In genomic region chr2:70278425-70279277, GRCm38 (mm10) we compare ENCODE assay signal across 9 mouse cellular contexts.
DNase-seq lines count a peak whose midpoint lies in the region; ATAC-seq and TF ChIP-seq lines count a peak whose summit lies in the region.
"Had no signal": no experiment of that assay in that cellular context is flagged by ENCODE, and none has a peak within 500 bp of the region (broad histone marks: within the 10 kb centered on the region; RNA-seq: fewer than 3 reads in every experiment).

No protein-coding gene starts in this region.

- 24% methylated on average over 13 of the region's 13 CpGs for WGBS in intestine, postnatal 0 days
- WGBS in intestine, embryonic 15.5 days = 23% methylated on average over 13 of the region's 13 CpGs

- H3K9me3 ChIP-seq in intestine, postnatal 0 days (ENCODE audit: control insufficient read depth) = no peaks in the 10 kb centered on the region
- no peaks in the 10 kb centered on the region for H3K9me3 ChIP-seq in intestine, embryonic 15.5 days
- H3K9me3 ChIP-seq: hindbrain, embryonic 15.5 days had no signal

- DNase-seq in NIH3T3 (ENCODE audit: low read depth) = peak; percentile 11
- DNase-seq in brain, embryonic 14.5 days (ENCODE audit: low read depth) = peak; percentile 58
- DNase-seq in kidney, postnatal 36 days = peak; percentile 42 to 74
- no peak for DNase-seq in yolk sac, embryonic 10.5 days (ENCODE audit: low spot score)
- no peak for DNase-seq in frontal cortex, postnatal 14 days (ENCODE audit: low spot score in 2 of 2)
- no peak for DNase-seq in left cerebral cortex, postnatal 25 days (ENCODE audit: low spot score in 2 of 2)

- H3K4me2 ChIP-seq in intestine, postnatal 0 days (replicated peaks; ENCODE audit: low read depth) = no peak overlapping the region
- no peak overlapping the region for H3K4me2 ChIP-seq in intestine, embryonic 15.5 days (replicated peaks)
- H3K4me2 ChIP-seq: hindbrain, embryonic 15.5 days had no signal

- H3K27me3 ChIP-seq in intestine, postnatal 0 days (replicated peaks; ENCODE audit: control insufficient read depth, insufficient read depth, low read length) = no peaks in the 10 kb centered on the region; the same call in 1 of the 2 replicates
- no peaks in the 10 kb centered on the region for H3K27me3 ChIP-seq in intestine, embryonic 15.5 days (replicated peaks)
- H3K27me3 ChIP-seq: hindbrain, embryonic 15.5 days had no signal

- H3K4me3 ChIP-seq in intestine, postnatal 0 days (ENCODE audit: low read depth, low read length) = no peak overlapping the region
- H3K4me3 ChIP-seq in intestine, embryonic 15.5 days (replicated peaks) = no peak overlapping the region
- H3K4me3 ChIP-seq: hindbrain, embryonic 15.5 days had no signal

- H3K27ac ChIP-seq in intestine, postnatal 0 days (ENCODE audit: low read depth, low read length) = no peak overlapping the region
- no peak overlapping the region for H3K27ac ChIP-seq in intestine, embryonic 15.5 days
- H3K27ac ChIP-seq: hindbrain, embryonic 15.5 days had no signal

- ATAC-seq in intestine, postnatal 0 days = no peak
- ATAC-seq in intestine, embryonic 15.5 days = no peak

- no peaks in the 10 kb centered on the region for H3K4me1 ChIP-seq in intestine, postnatal 0 days (replicated peaks; ENCODE audit: control insufficient read depth, insufficient read depth, low read length)
- H3K4me1 ChIP-seq in intestine, embryonic 15.5 days (replicated peaks) = no peaks in the 10 kb centered on the region
- H3K4me1 ChIP-seq: hindbrain, embryonic 15.5 days had no signal

- TF ChIP-seq POLR2A in brain, embryonic 14.5 days (IDR thresholded peaks at IDR 0.05; ENCODE audit: borderline replicate concordance, extremely low read depth, insufficient read depth, insufficient read length, poor library complexity, severe bottlenecking) = no peak

- intact Hi-C loops in left cerebral cortex, postnatal 25 days (cut with DNase I) = no loop called here

- no peak overlapping the region for H3K9ac ChIP-seq in intestine, postnatal 0 days (ENCODE audit: low read depth, low read length)
- no peak overlapping the region for H3K9ac ChIP-seq in intestine, embryonic 15.5 days
- H3K9ac ChIP-seq: hindbrain, embryonic 15.5 days had no signal

- no peaks in the 10 kb centered on the region for H3K36me3 ChIP-seq in intestine, postnatal 0 days (ENCODE audit: control insufficient read depth, insufficient read depth)
- H3K36me3 ChIP-seq in intestine, embryonic 15.5 days = no peaks in the 10 kb centered on the region
- H3K36me3 ChIP-seq: hindbrain, embryonic 15.5 days had no signal

- peak; percentile 67 for TF ChIP-seq CTCF in intestine, postnatal 0 days (IDR thresholded peaks at IDR 0.05; ENCODE audit: low read depth)
- peak; percentile 54 for TF ChIP-seq CTCF in brain, embryonic 14.5 days (IDR thresholded peaks at IDR 0.05; ENCODE audit: borderline replicate concordance, extremely low read depth, insufficient read depth, insufficient read length)

Comparison
In these comparisons a context has a peak if more than half of its experiments do, and no peak if none do; other contexts are left out.
1. DNase-seq: peak in NIH3T3 (single experiment), brain, embryonic 14.5 days (single experiment) and kidney, postnatal 36 days (2 of 2); none in yolk sac, embryonic 10.5 days (single experiment), frontal cortex, postnatal 14 days (0 of 2) and left cerebral cortex, postnatal 25 days (0 of 2).